Mouse (Mus musculus) MEL (cell line): Measurements from ENCODE around the gene Gm20388.

Experiments
- CTCF ChIP-seq, 3 experiments: IDR thresholded peaks in 2 of 3; conservative IDR thresholded peaks in 1 of 3; 2 replicates each; pipeline ENCODE4 v1.5.1; 2011 to 2012; ENCODE audit warnings: low read length in 3 of 3, low read depth in 2 of 3, mild to moderate bottlenecking in 2 of 3, improper control_type of control experiment in 1 of 3, inconsistent platforms in 1 of 3, mixed read lengths in 1 of 3, moderate library complexity in 1 of 3; ENCODE audit not compliant: control insufficient read depth in 1 of 3, insufficient read depth in 1 of 3, poor library complexity in 1 of 3, severe bottlenecking in 1 of 3
- EP300 ChIP-seq, 2 experiments: IDR thresholded peaks; 2 replicates each; pipeline ENCODE4 v1.6.1; 2011; ENCODE audit warnings: improper control_type of control experiment in 2 of 2, low read length in 2 of 2, low read depth in 1 of 2, mild to moderate bottlenecking in 1 of 2
- GABPA ChIP-seq: IDR thresholded peaks from 2 replicates; pipeline ENCODE4 v1.6.1; 2012; ENCODE audit warnings: low read depth, mild to moderate bottlenecking, inconsistent platforms, low read length, improper control_type of control experiment, moderate library complexity
- MAX ChIP-seq: IDR thresholded peaks from 2 replicates; pipeline ENCODE4 v1.6.1; 2011; ENCODE audit warnings: low read length, improper control_type of control experiment
- MEF2A ChIP-seq: IDR thresholded peaks from 2 replicates; pipeline ENCODE4 v1.6.1; 2014; ENCODE audit warnings: low read depth, mild to moderate bottlenecking, inconsistent platforms, low read length, improper control_type of control experiment; ENCODE audit not compliant: poor library complexity, insufficient replicate concordance, severe bottlenecking; ENCODE audit errors: extremely low read depth
- MYB ChIP-seq: IDR thresholded peaks from 2 replicates; pipeline ENCODE4 v1.6.1; 2011; ENCODE audit warnings: mild to moderate bottlenecking, low read depth, low read length, improper control_type of control experiment
- NELFE ChIP-seq: IDR thresholded peaks from 2 replicates; pipeline ENCODE4 v1.6.1; 2011; ENCODE audit warnings: low read depth, low read length, improper control_type of control experiment
- NRF1 ChIP-seq: IDR thresholded peaks from 2 replicates; pipeline ENCODE4 v1.6.1; 2014; ENCODE audit warnings: low read depth, mild to moderate bottlenecking, inconsistent platforms, low read length, improper control_type of control experiment, moderate library complexity; ENCODE audit not compliant: poor library complexity, insufficient read depth, severe bottlenecking
- POLR2A ChIP-seq, 2 experiments: IDR thresholded peaks; 2 replicates each; pipeline ENCODE4 v1.6.1; 2011 to 2012; ENCODE audit warnings: low read length in 2 of 2, mild to moderate bottlenecking in 2 of 2, control low read depth in 1 of 2, improper control_type of control experiment in 1 of 2, low read depth in 1 of 2, moderate library complexity in 1 of 2; ENCODE audit not compliant: control insufficient read depth in 1 of 2, insufficient read depth in 1 of 2, poor library complexity in 1 of 2
- POLR2AphosphoS2 ChIP-seq: IDR thresholded peaks from 2 replicates; pipeline ENCODE4 v1.6.1; 2011; ENCODE audit warnings: low read length, improper control_type of control experiment
- TAL1 ChIP-seq: IDR thresholded peaks from 2 replicates; pipeline ENCODE4 v1.6.1; 2012; ENCODE audit warnings: mild to moderate bottlenecking, inconsistent platforms, low read length, moderate library complexity, mixed read lengths
- TCF12 ChIP-seq: IDR thresholded peaks from 2 replicates; pipeline ENCODE4 v1.6.1; 2014; ENCODE audit warnings: low read depth, mild to moderate bottlenecking, inconsistent platforms, low read length, improper control_type of control experiment, moderate library complexity
- UBTF ChIP-seq: IDR thresholded peaks from 2 replicates; pipeline ENCODE4 v1.6.1; 2012; ENCODE audit warnings: low read depth, mild to moderate bottlenecking, inconsistent platforms, low read length, improper control_type of control experiment, moderate library complexity, borderline replicate concordance; ENCODE audit not compliant: insufficient read depth

DNA sequence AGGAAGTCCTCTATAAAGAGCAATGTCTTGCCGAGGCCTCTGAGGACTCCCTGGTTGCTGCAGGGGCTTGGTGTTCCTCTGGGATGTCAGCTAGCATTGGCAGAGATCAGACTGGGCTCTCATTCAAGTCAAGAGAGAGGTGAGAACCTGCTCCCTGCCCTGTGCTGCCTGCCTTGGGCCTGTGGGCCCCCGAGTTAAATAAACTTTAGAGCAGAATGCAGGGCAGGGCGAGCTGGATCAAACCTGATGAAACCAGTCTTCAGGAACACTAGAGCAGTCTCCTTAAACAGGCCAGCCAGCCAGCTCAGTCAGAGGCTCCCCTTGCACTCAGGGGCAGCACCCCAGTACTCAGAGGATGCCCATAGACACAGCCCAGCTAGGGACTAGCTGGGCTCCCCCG lies 3361.3 kb downstream of the Gm20388 start:
- TF ChIP-seq POLR2A (IDR thresholded peaks at IDR 0.05; ENCODE audit: control insufficient read depth in 1 of 2, insufficient read depth in 1 of 2, low read depth in 1 of 2, low read length in 2 of 2, poor library complexity in 1 of 2), result no peak
- TF ChIP-seq TAL1, result no peak
- no peak for TF ChIP-seq EP300 (IDR thresholded peaks at IDR 0.05; ENCODE audit: low read depth in 1 of 2, low read length in 2 of 2)
- no peak for TF ChIP-seq CTCF (IDR thresholded peaks at IDR 0.05 in 2 of 3, conservative IDR thresholded peaks at IDR 0.05 in 1 of 3; ENCODE audit: control insufficient read depth in 1 of 3, insufficient read depth in 1 of 3, low read depth in 2 of 3, low read length in 3 of 3, poor library complexity in 1 of 3, severe bottlenecking in 1 of 3)
- no peak for TF ChIP-seq TCF12
- TF ChIP-seq MAX, result no peak
- TF ChIP-seq NELFE, result no peak
- TF ChIP-seq MYB, result no peak
- TF ChIP-seq GABPA, result no peak
- TF ChIP-seq UBTF, result no peak
- TF ChIP-seq POLR2AphosphoS2, result no peak
- no peak for TF ChIP-seq MEF2A
- TF ChIP-seq NRF1, result no peak
